Mouse (Mus musculus): ENCODE measurements around the gene Wiz. TPM values are rescaled to one million over a fixed set of nuclear protein-coding genes. Genes with fewer than 3 reads are reported as not detected.

Wiz gene
- polyA plus RNA-seq, 2 experiments, result 5.5 to 9.8 TPM

GRCm38 (mm10) chr17:32320597-32321389 lies 68.4 kb downstream of the Wiz start, which contains the start of gene Akap8:
TSS of gene Akap8 (minus strand) at chr17:32321238.
- under 1% methylated on average over 83 of the region's 83 CpGs for WGBS (ENCODE audit: insufficient replicate concordance)
- Histone ChIP-seq H3K9me3 (ENCODE audit: control insufficient read depth, low read length) (no peaks in the 10 kb centered on the region), H3K4me2 (ENCODE audit: low read depth) (peak within 1 kb of the TSS; percentile 86), H3K27me3 (ENCODE audit: control insufficient read depth, insufficient read depth, low read length) (no peaks in the 10 kb centered on the region), H3K4me1 (replicated peaks; ENCODE audit: control insufficient read depth in 2 of 2, insufficient read depth in 2 of 2, low read length in 1 of 2) (peaks cover 7 to 10% of the 10 kb centered on the region in 2 experiments), H3K9ac (replicated peaks) (peak within 1 kb of the TSS; percentile 74), H3K27ac (peak within 1 kb of the TSS; percentile 79), H3K4me3 (ENCODE audit: insufficient read depth in 1 of 2, low read depth in 2 of 2, low read length in 2 of 2) (peak within 1 kb of the TSS; percentile 76 to 90), H3K36me3 (replicated peaks; ENCODE audit: control insufficient read depth, insufficient read depth, low read depth) (peaks cover 33% of the 10 kb centered on the region)
- ATAC-seq (ENCODE audit: insufficient read depth) (peak; percentile 97), DNase-seq (ENCODE audit: low read depth in 3 of 3, low spot score in 3 of 3) (peak; percentile 97)
- TF ChIP-seq EP300 (IDR thresholded peaks at IDR 0.05; ENCODE audit: low read depth) (no peak), CTCF (IDR thresholded peaks at IDR 0.05; ENCODE audit: low read depth) (no peak)

- peak overlapping the region; percentile 74 for H3K9ac ChIP-seq (replicated peaks)
- TF ChIP-seq EP300 (IDR thresholded peaks at IDR 0.05; ENCODE audit: low read depth), result no peak
- no peak for TF ChIP-seq CTCF (IDR thresholded peaks at IDR 0.05; ENCODE audit: low read depth)
- H3K4me3 ChIP-seq (ENCODE audit: insufficient read depth in 1 of 2, low read depth in 2 of 2, low read length in 2 of 2), result peak overlapping the region; percentile 76 to 90
- no peaks in the 10 kb centered on the region for H3K27me3 ChIP-seq (ENCODE audit: control insufficient read depth, insufficient read depth, low read length)
- H3K36me3 ChIP-seq (replicated peaks; ENCODE audit: control insufficient read depth, insufficient read depth, low read depth), result peaks cover 40% of the 10 kb centered on the region
- WGBS (ENCODE audit: insufficient replicate concordance), result under 1% methylated on average over 7 of the region's 7 CpGs
- DNase-seq (ENCODE audit: low read depth in 3 of 3, low spot score in 3 of 3) (no peak), ATAC-seq (ENCODE audit: insufficient read depth) (no peak)
- H3K4me2 ChIP-seq (ENCODE audit: low read depth), result peak overlapping the region; percentile 86
- H3K9me3 ChIP-seq (ENCODE audit: control insufficient read depth, low read length), result no peaks in the 10 kb centered on the region
- peak overlapping the region; percentile 11 for H3K27ac ChIP-seq
- H3K4me1 ChIP-seq (replicated peaks; ENCODE audit: control insufficient read depth in 2 of 2, insufficient read depth in 2 of 2, low read length in 1 of 2), result peaks cover 7 to 10% of the 10 kb centered on the region in 2 experiments
Observed at GRCm38 (mm10) chr17:32319950-32320349, 69.3 kb downstream of the Wiz start.

GRCm38 (mm10) chr17:32317708-32318107 lies 71.5 kb downstream of the Wiz start:
- 83% methylated on average over 3 of the region's 3 CpGs for WGBS (ENCODE audit: insufficient replicate concordance)
- Histone ChIP-seq H3K4me2 (ENCODE audit: low read depth) (no peak overlapping the region), H3K36me3 (replicated peaks; ENCODE audit: control insufficient read depth, insufficient read depth, low read depth) (peaks cover 58% of the 10 kb centered on the region), H3K4me3 (ENCODE audit: insufficient read depth in 1 of 2, low read depth in 2 of 2, low read length in 2 of 2) (no peak overlapping the region), H3K9me3 (ENCODE audit: control insufficient read depth, low read length) (no peaks in the 10 kb centered on the region), H3K27me3 (ENCODE audit: control insufficient read depth, insufficient read depth, low read length) (no peaks in the 10 kb centered on the region), H3K27ac (no peak overlapping the region), H3K9ac (replicated peaks) (no peak overlapping the region), H3K4me1 (replicated peaks; ENCODE audit: control insufficient read depth in 2 of 2, insufficient read depth in 2 of 2, low read length in 1 of 2) (peaks cover 6 to 10% of the 10 kb centered on the region in 2 experiments)
- TF ChIP-seq EP300 (IDR thresholded peaks at IDR 0.05; ENCODE audit: low read depth) (no peak), CTCF (IDR thresholded peaks at IDR 0.05; ENCODE audit: low read depth) (0 out of 2 replicates have a peak, but pooled peaks have one; percentile 10)
- DNase-seq (ENCODE audit: low read depth in 3 of 3, low spot score in 3 of 3), result no peak
- ATAC-seq (ENCODE audit: insufficient read depth), result no peak

- no peak overlapping the region for H3K27ac ChIP-seq
- peaks cover 65% of the 10 kb centered on the region for H3K36me3 ChIP-seq (replicated peaks; ENCODE audit: control insufficient read depth, insufficient read depth, low read depth)
- H3K4me3 ChIP-seq (ENCODE audit: insufficient read depth in 1 of 2, low read depth in 2 of 2, low read length in 2 of 2), result no peak overlapping the region
- H3K4me2 ChIP-seq (ENCODE audit: low read depth), result no peak overlapping the region
- H3K27me3 ChIP-seq (ENCODE audit: control insufficient read depth, insufficient read depth, low read length), result no peaks in the 10 kb centered on the region
- TF ChIP-seq CTCF (IDR thresholded peaks at IDR 0.05; ENCODE audit: low read depth) (no peak), EP300 (IDR thresholded peaks at IDR 0.05; ENCODE audit: low read depth) (no peak)
- WGBS (ENCODE audit: insufficient replicate concordance), result 87% methylated on average over 8 of the region's 8 CpGs
- ATAC-seq (ENCODE audit: insufficient read depth), result no peak
- DNase-seq (ENCODE audit: low read depth in 3 of 3, low spot score in 3 of 3), result no peak
- no peaks in the 10 kb centered on the region for H3K9me3 ChIP-seq (ENCODE audit: control insufficient read depth, low read length)
- no peak overlapping the region for H3K9ac ChIP-seq (replicated peaks)
- peaks cover 0 to 7% of the 10 kb centered on the region in 2 experiments for H3K4me1 ChIP-seq (replicated peaks; ENCODE audit: control insufficient read depth in 2 of 2, insufficient read depth in 2 of 2, low read length in 1 of 2)
Observed at GRCm38 (mm10) chr17:32317032-32317431, 72.2 kb downstream of the Wiz start.

GRCm38 (mm10) chr17:32315560-32315959 lies 73.7 kb downstream of the Wiz start:
- H3K27me3 ChIP-seq (ENCODE audit: control insufficient read depth, insufficient read depth, low read length), result no peaks in the 10 kb centered on the region
- no peak overlapping the region for H3K4me2 ChIP-seq (ENCODE audit: low read depth)
- DNase-seq (ENCODE audit: low read depth in 3 of 3, low spot score in 3 of 3) (no peak), ATAC-seq (ENCODE audit: insufficient read depth) (no peak)
- peaks cover 78% of the 10 kb centered on the region for H3K36me3 ChIP-seq (replicated peaks; ENCODE audit: control insufficient read depth, insufficient read depth, low read depth)
- H3K9ac ChIP-seq (replicated peaks), result no peak overlapping the region
- no peak overlapping the region for H3K4me3 ChIP-seq (ENCODE audit: insufficient read depth in 1 of 2, low read depth in 2 of 2, low read length in 2 of 2)
- peaks cover 0 to 5% of the 10 kb centered on the region in 2 experiments; a peak in 2 of 4 replicates for H3K4me1 ChIP-seq (replicated peaks; ENCODE audit: control insufficient read depth in 2 of 2, insufficient read depth in 2 of 2, low read length in 1 of 2)
- TF ChIP-seq CTCF (IDR thresholded peaks at IDR 0.05; ENCODE audit: low read depth) (no peak), EP300 (IDR thresholded peaks at IDR 0.05; ENCODE audit: low read depth) (no peak)
- H3K27ac ChIP-seq, result no peak overlapping the region
- H3K9me3 ChIP-seq (ENCODE audit: control insufficient read depth, low read length), result no peaks in the 10 kb centered on the region
- WGBS (ENCODE audit: insufficient replicate concordance), result 89% methylated on average over 5 of the region's 5 CpGs

Data from liver, embryonic 14.5 days (tissue).